8 mouse cellular contexts compared by ENCODE assay signal in the genomic region with DNA sequence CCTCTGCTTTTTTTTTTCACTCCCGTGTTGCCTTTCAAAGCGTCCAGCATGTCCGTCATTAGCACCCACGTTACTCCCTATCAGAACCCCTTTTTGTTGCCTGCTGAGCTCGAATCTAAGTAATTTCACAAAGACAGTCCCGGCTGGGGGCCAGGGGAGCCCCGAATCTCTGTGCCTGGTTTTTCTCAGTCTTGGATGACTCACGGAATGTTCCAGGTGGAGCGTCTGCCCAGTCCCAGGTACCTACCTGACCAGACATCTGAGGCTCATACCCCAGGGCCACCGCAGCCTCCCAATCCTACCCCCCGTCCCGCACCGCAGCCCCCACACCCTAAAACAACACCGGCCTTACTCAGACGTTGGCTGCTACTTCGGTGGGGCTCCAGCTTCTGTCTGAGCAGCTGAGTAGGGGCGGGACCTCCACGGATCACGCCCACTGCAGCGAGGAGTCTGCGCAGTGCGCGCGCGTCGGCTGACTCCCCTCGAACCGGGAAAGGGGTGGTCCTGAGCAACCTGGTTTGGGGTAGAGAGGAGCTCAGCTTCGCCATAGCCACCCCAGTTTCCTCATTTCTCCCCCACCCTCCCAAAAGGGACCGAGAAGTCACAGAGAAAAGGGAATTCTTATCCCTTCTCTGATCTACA. TPM values are rescaled to one million over a fixed set of nuclear protein-coding genes. Genes with fewer than 3 reads are reported as not detected.
A peak's percentile ranks its signal among the peaks of the same experiment; 100 is the strongest.
DNase-seq lines count a peak whose midpoint lies in the region; ATAC-seq and TF ChIP-seq lines count a peak whose summit lies in the region.

No protein-coding gene starts in this region.

- WGBS in hindbrain, embryonic 11.5 days, result 4% methylated on average over 30 of the region's 30 CpGs
- 1% methylated on average over 30 of the region's 30 CpGs for WGBS in lung, postnatal 0 days

- no peak for TF ChIP-seq EP300 in lung, postnatal 0 days (IDR thresholded peaks at IDR 0.05)

- no peaks in the 10 kb centered on the region for H3K9me3 ChIP-seq in hindbrain, embryonic 11.5 days (ENCODE audit: control insufficient read depth, low read length)
- no peaks in the 10 kb centered on the region for H3K9me3 ChIP-seq in lung, postnatal 0 days (ENCODE audit: low read length)

- no peak for TF ChIP-seq CTCF in lung, postnatal 0 days (IDR thresholded peaks at IDR 0.05)

- no peaks in the 10 kb centered on the region; the same call in 1 of the 2 replicates for H3K36me3 ChIP-seq in hindbrain, embryonic 11.5 days (ENCODE audit: control insufficient read depth, insufficient read depth, low read length)
- no peaks in the 10 kb centered on the region for H3K36me3 ChIP-seq in lung, postnatal 0 days (ENCODE audit: insufficient read depth, low read length)

- peak overlapping the region; percentile 57 for H3K4me2 ChIP-seq in hindbrain, embryonic 11.5 days (replicated peaks; ENCODE audit: low read depth, low read length)
- H3K4me2 ChIP-seq in lung, postnatal 0 days (replicated peaks; ENCODE audit: low read depth, low read length), result peak overlapping the region; percentile 92

- DNase-seq in NIH3T3 (ENCODE audit: low read depth), result peak; percentile 52
- peak; percentile 90 for DNase-seq in cerebellum, adult 9-11 months
- DNase-seq in frontal cortex, adult 2 months (ENCODE audit: extremely low spot score in 1 of 2, low spot score in 1 of 2), result peak; percentile 86 to 92
- DNase-seq in hindbrain, embryonic 11.5 days (ENCODE audit: low spot score), result peak; percentile 87
- DNase-seq in layer of hippocampus, postnatal 10 days (ENCODE audit: low spot score in 2 of 2), result peak; percentile 88 to 92
- peak; percentile 87 for DNase-seq in lung, postnatal 0 days (ENCODE audit: low spot score)
- peak; percentile 68 for DNase-seq in ovary, postnatal 14 days (ENCODE audit: low spot score)
- peak; percentile 96 for DNase-seq in thymus, postnatal 14 days

- H3K27me3 ChIP-seq in hindbrain, embryonic 11.5 days (ENCODE audit: control insufficient read depth, insufficient read depth, low read length), result no peaks in the 10 kb centered on the region
- no peaks in the 10 kb centered on the region for H3K27me3 ChIP-seq in lung, postnatal 0 days (replicated peaks; ENCODE audit: insufficient read depth, low read length)

- peak overlapping the region; percentile 65 for H3K9ac ChIP-seq in hindbrain, embryonic 11.5 days (ENCODE audit: low read depth, low read length)
- peak overlapping the region; percentile 62 for H3K9ac ChIP-seq in lung, postnatal 0 days (replicated peaks; ENCODE audit: low read depth)

- no peak overlapping the region for H3K27ac ChIP-seq in hindbrain, embryonic 11.5 days (ENCODE audit: low read depth, low read length)
- H3K27ac ChIP-seq in lung, postnatal 0 days (ENCODE audit: low read length), result no peak overlapping the region

- peak overlapping the region; percentile 43 for H3K4me3 ChIP-seq in hindbrain, embryonic 11.5 days (ENCODE audit: low read depth, low read length)
- H3K4me3 ChIP-seq in lung, postnatal 0 days (ENCODE audit: low read depth, low read length), result peak overlapping the region; percentile 43

- no peaks in the 10 kb centered on the region for H3K4me1 ChIP-seq in hindbrain, embryonic 11.5 days (replicated peaks; ENCODE audit: control insufficient read depth, insufficient read depth, low read length)
- 0 out of 2 replicates have a peak, but pooled peaks cover 4% of the 10 kb centered on the region for H3K4me1 ChIP-seq in lung, postnatal 0 days (ENCODE audit: insufficient read depth, low read depth, low read length)

- peak; percentile 93 for ATAC-seq in hindbrain, embryonic 11.5 days (ENCODE audit: low FRiP score)
- ATAC-seq in lung, postnatal 0 days, result peak; percentile 91

RNA-seq across cellular contexts. Expression of a gene that starts 10.5 kb away (rescaled TPM):
- 933 and 972 TPM in 2 replicates for polyA plus RNA-seq in frontal cortex, adult 2 months (2012; rRNA removed)
- polyA plus RNA-seq in hindbrain, embryonic 11.5 days (2014; fragmentation: Nextera tagmentation; extraction: Ambion mirVana), result 72.1 and 72.9 TPM in 2 replicates
- total RNA-seq in layer of hippocampus, postnatal 10 days (2021), result 100 to 1,000 TPM; 468 to 470 TPM
- 92.4 and 94.5 TPM in 2 replicates for polyA plus RNA-seq in lung, postnatal 0 days (2015; fragmentation: Nextera tagmentation; extraction: Ambion mirVana)

RNA-seq across cellular contexts. Expression of a gene that starts 10.5 kb away (rescaled TPM):
- 32.0 and 32.3 TPM in 2 replicates for polyA plus RNA-seq in frontal cortex, adult 2 months (2012; rRNA removed)
- polyA plus RNA-seq in hindbrain, embryonic 11.5 days (2014; fragmentation: Nextera tagmentation; extraction: Ambion mirVana), result 22.4 and 24.5 TPM in 2 replicates
- 10 to 100 TPM; 21.4 to 26.2 TPM for total RNA-seq in layer of hippocampus, postnatal 10 days (2021)
- polyA plus RNA-seq in lung, postnatal 0 days (2015; fragmentation: Nextera tagmentation; extraction: Ambion mirVana), result 10.5 and 12.3 TPM in 2 replicates

RNA-seq across cellular contexts. Expression of a gene that starts 19.4 kb away (rescaled TPM):
- polyA plus RNA-seq in frontal cortex, adult 2 months (2012; rRNA removed), result 0.44 and 0.66 TPM in 2 replicates
- 0.21 and 0.96 TPM in 2 replicates for polyA plus RNA-seq in hindbrain, embryonic 11.5 days (2014; fragmentation: Nextera tagmentation; extraction: Ambion mirVana)
- under 1 TPM; 0.11 to 0.23 TPM for total RNA-seq in layer of hippocampus, postnatal 10 days (2021)
- 0.27 and 0.31 TPM in 2 replicates for polyA plus RNA-seq in lung, postnatal 0 days (2015; fragmentation: Nextera tagmentation; extraction: Ambion mirVana)

RNA-seq across cellular contexts. Expression of a gene that starts 43.4 kb away (rescaled TPM):
- polyA plus RNA-seq in frontal cortex, adult 2 months (2012; rRNA removed), result 0.29 and 0.46 TPM in 2 replicates
- polyA plus RNA-seq in hindbrain, embryonic 11.5 days (2014; fragmentation: Nextera tagmentation; extraction: Ambion mirVana), result 0.53 and 1.0 TPM in 2 replicates
- total RNA-seq in layer of hippocampus, postnatal 10 days (2021), result 1 to 10 TPM; 1.1 to 1.5 TPM
- polyA plus RNA-seq in lung, postnatal 0 days (2015; fragmentation: Nextera tagmentation; extraction: Ambion mirVana), result 73.2 and 75.2 TPM in 2 replicates

RNA-seq across cellular contexts. Expression of a gene that starts 48.8 kb away (rescaled TPM):
- 114 and 122 TPM in 2 replicates for polyA plus RNA-seq in frontal cortex, adult 2 months (2012; rRNA removed)
- 67.5 and 71.7 TPM in 2 replicates for polyA plus RNA-seq in hindbrain, embryonic 11.5 days (2014; fragmentation: Nextera tagmentation; extraction: Ambion mirVana)
- total RNA-seq in layer of hippocampus, postnatal 10 days (2021), result 10 to 100 TPM; 92.7 to 94.8 TPM
- 64.1 and 72.9 TPM in 2 replicates for polyA plus RNA-seq in lung, postnatal 0 days (2015; fragmentation: Nextera tagmentation; extraction: Ambion mirVana)
